Mouse (Mus musculus) heart, embryonic 14.5 days (tissue): ENCODE measurements around the gene Gm43638. TPM values are rescaled to one million over a fixed set of nuclear protein-coding genes. Genes with fewer than 3 reads are reported as not detected.
"Not testable (repeated sequence)": the region's sequence is repeated elsewhere in the genome, so short reads cannot be mapped to it uniquely, and the experiment has no call there.

Experiments
- ATAC-seq: fragments of 200-750 bp; cut with Nextera tagmentation; 2 replicates; pipeline ENCODE4 v1.8.0; 2017; ENCODE audit warnings: low read depth, moderate TSS enrichment; ENCODE audit not compliant: insufficient number of reproducible peaks, insufficient read depth, low FRiP score
- H3K27ac ChIP-seq, 2 experiments: fragments of 200-500 bp in 1 of 2; fragments of 300-500 bp in 1 of 2; sonication (generic) in 1 of 2; replicated peaks in 1 of 2; 2 replicates each; pipeline ENCODE4 v1.5.1; 2012 to 2014; ENCODE audit warnings: low read depth in 2 of 2, low read length in 2 of 2, control low read depth in 1 of 2, mild to moderate bottlenecking in 1 of 2, mixed read lengths in 1 of 2; ENCODE audit not compliant: control insufficient read depth in 1 of 2, insufficient read depth in 1 of 2
- H3K27me3 ChIP-seq: fragments of 300-500 bp; sonication (generic); 2 replicates; pipeline ENCODE4 v1.6.1; 2014; ENCODE audit warnings: mild to moderate bottlenecking, low read length, control low read depth; ENCODE audit not compliant: control insufficient read depth, insufficient read depth
- H3K36me3 ChIP-seq: fragments of 300-500 bp; sonication (generic); 2 replicates; pipeline ENCODE4 v1.6.1; 2014; ENCODE audit warnings: mild to moderate bottlenecking, control low read depth, low read length, mixed read lengths; ENCODE audit not compliant: control insufficient read depth, insufficient read depth
- H3K4me1 ChIP-seq, 2 experiments: fragments of 200-500 bp in 1 of 2; fragments of 300-500 bp in 1 of 2; sonication (generic) in 1 of 2; 2 replicates each; pipeline ENCODE4 v1.6.1; 2012 to 2014; ENCODE audit warnings: low read length in 2 of 2, control low read depth in 1 of 2, mixed read lengths in 1 of 2; ENCODE audit not compliant: control insufficient read depth in 2 of 2, insufficient read depth in 2 of 2
- H3K4me2 ChIP-seq: fragments of 300-500 bp; sonication (generic); 2 replicates; pipeline ENCODE4 v1.6.1; 2014; ENCODE audit warnings: mild to moderate bottlenecking, low read length
- H3K4me3 ChIP-seq, 2 experiments: fragments of 200-500 bp in 1 of 2; fragments of 300-500 bp in 1 of 2; sonication (generic) in 1 of 2; 2 replicates each; pipeline ENCODE4 v1.5.1; 2012 to 2014; ENCODE audit warnings: low read length in 2 of 2, mild to moderate bottlenecking in 2 of 2, control low read depth in 1 of 2, low read depth in 1 of 2, moderate library complexity in 1 of 2; ENCODE audit not compliant: control insufficient read depth in 1 of 2, insufficient read depth in 1 of 2
- H3K9ac ChIP-seq: fragments of 300-500 bp; sonication (generic); 2 replicates; pipeline ENCODE4 v1.6.1; 2014; ENCODE audit warnings: mild to moderate bottlenecking, low read length
- H3K9me3 ChIP-seq: fragments of 300-500 bp; sonication (generic); 2 replicates; pipeline ENCODE4 v1.6.1; 2016; ENCODE audit warnings: low read length, control low read depth; ENCODE audit not compliant: control insufficient read depth
- WGBS: fragments of 180-500 bp; shearing (Covaris S2); extraction: QIAGEN DNeasy Blood & Tissue Kit; methylation state at CpG from one replicate; pipeline ENCODE4 v1.1.7; 2014; 5-methylcytosine and 5-hydroxymethylcytosine counted together
- polyA plus RNA-seq: library from polyadenylated mRNA; unstranded; fragments of >200 nt; fragmentation: Nextera tagmentation; extraction: Ambion mirVana; gene quantifications from 2 replicates; pipeline ENCODE4 v1.2.1, GENCODE M21; 2014

Gene Gm43638
- polyA plus RNA-seq = not detected in 2 replicates

DNA sequence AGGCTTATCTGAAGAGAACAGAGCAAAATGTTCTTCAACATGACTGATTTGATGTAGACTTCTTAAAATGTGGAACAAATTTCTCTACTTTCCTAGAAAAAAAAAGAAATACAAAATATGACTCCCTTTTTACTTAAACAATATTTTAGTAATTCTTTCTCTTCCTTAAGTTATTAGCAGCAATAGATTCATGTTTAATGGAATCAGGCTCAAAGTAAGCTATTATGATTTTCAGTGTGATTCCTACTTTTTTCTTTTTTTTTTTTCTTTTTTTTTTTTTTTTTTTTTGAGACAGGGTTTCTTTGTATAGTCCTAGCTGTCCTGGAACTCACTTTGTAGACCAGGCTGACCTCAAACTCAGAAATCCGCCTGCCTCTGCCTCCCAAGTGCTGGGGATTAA is at the start of gene Gm43638:
Gene Gm43638, minus strand, starts transcription at position 101 of the 400 bp plus-strand sequence.
- H3K9ac ChIP-seq, ATAC-seq, H3K4me2 ChIP-seq, H3K4me1 ChIP-seq, H3K4me3 ChIP-seq, H3K27ac ChIP-seq, H3K36me3 ChIP-seq, H3K27me3 ChIP-seq, H3K9me3 ChIP-seq: not testable (repeated sequence)
- WGBS = 79% methylated on average over 1 of the region's 1 CpGs

DNA sequence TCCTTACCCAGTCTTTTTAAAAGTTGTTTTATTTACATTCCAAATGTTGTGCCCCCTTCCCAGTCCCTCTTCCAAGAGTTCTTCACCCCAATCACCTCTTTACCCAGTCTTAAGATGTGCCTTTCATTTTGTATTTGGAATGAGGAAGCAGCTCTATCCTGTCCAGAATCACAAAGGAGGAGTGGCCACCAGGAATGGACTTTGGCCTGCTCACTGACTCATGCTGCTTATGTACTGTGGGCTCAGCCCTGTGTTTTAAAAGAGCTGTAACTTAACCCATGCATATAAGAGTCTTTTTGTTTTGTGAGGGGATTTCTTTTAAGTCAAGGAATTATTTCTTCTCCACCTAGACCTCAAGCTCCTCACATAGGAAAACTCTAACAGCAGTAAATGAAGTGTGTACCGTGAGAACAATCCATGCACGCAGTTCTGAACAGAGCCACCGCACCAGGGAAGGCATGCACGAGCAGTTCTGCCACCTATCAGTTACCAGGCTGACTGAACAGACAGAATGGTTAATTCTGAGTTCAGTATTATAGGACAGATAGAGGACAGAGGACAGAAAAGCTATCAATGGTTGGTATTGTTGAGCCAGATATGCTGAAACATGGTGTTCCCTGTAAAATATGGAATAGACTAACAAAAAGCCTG is 49.5 kb upstream of the Gm43638 start:
- Histone ChIP-seq H3K9me3 (no peaks in the 10 kb centered on the region), H3K36me3 (no peaks in the 10 kb centered on the region), H3K4me2 (no peak overlapping the region), H3K27me3 (no peaks in the 10 kb centered on the region), H3K4me3 (no peak overlapping the region), H3K27ac (no peak overlapping the region), H3K9ac (no peak overlapping the region), H3K4me1 (no peaks in the 10 kb centered on the region)
- 77% methylated on average over 4 of the region's 4 CpGs for WGBS
- no peak for ATAC-seq

DNA sequence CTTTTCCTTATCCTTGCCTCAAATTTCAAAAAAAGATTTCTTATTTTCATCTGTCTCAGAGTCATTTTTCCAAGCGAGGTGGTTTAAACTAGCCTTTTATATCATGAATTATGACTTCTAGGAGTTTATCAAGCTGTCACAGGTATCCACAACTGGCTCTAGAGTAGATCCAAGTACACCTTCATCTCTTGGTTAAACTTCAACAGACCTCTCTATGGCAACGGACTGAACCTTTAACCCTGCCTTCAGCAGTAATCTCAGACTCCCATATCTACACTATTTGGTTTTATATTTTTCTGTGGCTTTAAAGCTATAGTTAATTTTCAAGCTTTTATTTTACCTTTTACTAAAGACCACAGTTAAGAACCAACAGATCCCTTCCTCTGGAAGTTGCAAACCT is 45.7 kb upstream of the Gm43638 start:
- no peak overlapping the region for H3K27ac ChIP-seq
- no peaks in the 10 kb centered on the region for H3K27me3 ChIP-seq
- no peak for ATAC-seq
- H3K4me2 ChIP-seq = no peak overlapping the region
- no peaks in the 10 kb centered on the region for H3K9me3 ChIP-seq
- no peaks in the 10 kb centered on the region for H3K4me1 ChIP-seq
- H3K36me3 ChIP-seq = no peaks in the 10 kb centered on the region
- no peak overlapping the region for H3K9ac ChIP-seq
- no peak overlapping the region for H3K4me3 ChIP-seq
- WGBS = 56% methylated on average over 2 of the region's 2 CpGs

DNA sequence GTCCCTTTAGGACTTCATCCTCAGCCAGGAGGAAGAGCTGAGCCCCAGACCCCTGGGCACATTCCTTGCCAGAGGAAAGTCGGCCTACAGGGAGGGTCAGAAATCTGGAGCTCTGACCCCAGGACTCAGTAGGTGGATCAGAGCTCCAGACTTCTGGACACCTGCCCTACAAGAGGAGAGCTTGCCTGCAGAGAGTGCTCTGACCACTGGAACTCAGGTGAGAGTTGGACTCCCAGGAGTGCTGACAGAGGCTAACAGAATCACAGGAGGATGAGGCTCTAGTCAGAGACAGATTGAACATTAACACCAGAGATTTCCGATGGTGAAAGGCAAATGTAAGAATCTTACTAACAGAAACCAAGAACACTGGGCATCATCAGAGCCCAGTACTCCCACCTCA is 37.0 kb upstream of the Gm43638 start:
- H3K4me1 ChIP-seq, H3K4me2 ChIP-seq, H3K27ac ChIP-seq, ATAC-seq, H3K9ac ChIP-seq, H3K27me3 ChIP-seq, H3K36me3 ChIP-seq, H3K9me3 ChIP-seq, H3K4me3 ChIP-seq: not testable (repeated sequence)
- 81% methylated on average over 2 of the region's 2 CpGs for WGBS

DNA sequence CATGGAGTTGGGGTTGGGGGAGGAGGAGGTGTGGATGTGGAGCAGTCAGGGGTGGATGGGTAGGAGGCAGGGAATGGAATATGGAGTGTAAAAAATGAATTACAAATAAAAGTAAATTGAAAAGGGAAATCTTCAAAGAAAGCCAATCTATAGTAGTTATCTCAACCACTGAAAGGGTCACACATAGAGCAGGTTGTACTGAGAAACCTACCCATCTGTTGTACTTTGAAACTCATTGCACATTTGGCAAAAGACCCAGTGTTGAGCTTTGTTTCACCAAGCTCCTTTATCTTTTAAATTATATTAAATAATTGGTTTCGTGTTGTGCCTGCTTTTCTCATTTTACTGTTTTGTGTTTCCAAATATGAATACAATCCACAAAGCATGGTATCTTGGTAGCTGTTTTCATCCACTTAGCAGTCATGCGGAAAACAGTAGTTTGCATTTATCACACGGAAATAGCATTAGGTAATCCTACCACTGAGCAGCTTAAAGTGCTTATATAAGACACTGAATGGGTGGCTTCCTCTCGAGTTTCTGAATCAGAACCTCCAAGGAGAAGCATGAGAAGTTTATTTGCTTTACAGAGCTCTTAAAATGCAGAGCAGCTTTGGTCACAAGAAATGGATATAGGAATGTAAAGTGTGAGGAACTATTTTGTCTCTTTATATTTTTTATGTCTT is 19.3 kb upstream of the Gm43638 start:
- no peak overlapping the region for H3K4me3 ChIP-seq
- no peak overlapping the region for H3K4me2 ChIP-seq
- WGBS = 55% methylated on average over 4 of the region's 4 CpGs
- H3K36me3 ChIP-seq = no peaks in the 10 kb centered on the region
- H3K9me3 ChIP-seq = no peaks in the 10 kb centered on the region
- H3K4me1 ChIP-seq = no peaks in the 10 kb centered on the region
- no peak overlapping the region for H3K9ac ChIP-seq
- no peak for ATAC-seq
- H3K27me3 ChIP-seq = no peaks in the 10 kb centered on the region
- no peak overlapping the region for H3K27ac ChIP-seq

DNA sequence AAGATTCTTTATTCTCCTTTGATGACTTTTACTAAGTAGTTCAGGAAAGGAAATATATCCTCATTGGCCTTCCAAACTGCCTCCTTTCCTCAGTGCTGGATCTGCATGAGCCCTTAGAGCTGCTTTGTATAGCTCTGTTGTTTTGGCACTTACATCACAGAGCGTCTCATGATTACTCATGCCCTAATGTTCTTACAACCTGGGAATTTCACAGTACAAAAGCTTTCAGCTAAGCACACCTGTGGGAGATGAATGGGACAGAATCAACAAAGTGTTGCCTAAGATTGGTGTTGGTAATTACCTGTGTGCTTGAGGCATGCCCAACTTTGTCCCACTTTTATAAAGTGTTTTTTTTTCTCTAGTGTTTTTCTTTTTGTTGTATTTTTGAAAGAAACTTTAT is 16.1 kb upstream of the Gm43638 start:
- H3K27me3 ChIP-seq = no peaks in the 10 kb centered on the region

DNA sequence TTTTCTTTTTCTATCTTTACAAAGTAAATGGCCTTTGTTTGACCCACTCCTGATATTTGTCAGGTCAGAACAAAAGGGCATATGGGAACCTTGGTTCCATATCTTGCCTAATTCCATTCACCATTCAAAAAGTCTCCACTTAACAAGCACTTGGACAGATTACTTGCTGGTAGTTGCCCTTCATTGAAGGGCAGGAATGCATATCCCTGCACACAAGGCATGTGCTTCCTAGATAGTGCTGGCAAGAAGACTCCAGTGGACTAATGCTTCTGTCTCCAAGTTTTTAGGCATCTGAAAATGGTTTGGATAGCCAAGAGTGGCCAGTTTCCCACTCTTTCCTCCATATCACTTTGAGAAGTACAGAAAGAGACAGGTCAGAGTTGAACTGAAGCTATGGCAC is 12.7 kb upstream of the Gm43638 start:
- Histone ChIP-seq H3K4me3 (no peak overlapping the region), H3K27ac (no peak overlapping the region), H3K4me1 (no peaks in the 10 kb centered on the region), H3K27me3 (no peaks in the 10 kb centered on the region), H3K4me2 (no peak overlapping the region), H3K9ac (no peak overlapping the region), H3K36me3 (no peaks in the 10 kb centered on the region), H3K9me3 (no peaks in the 10 kb centered on the region)
- no peak for ATAC-seq

More for the DNA sequence above, 16.1 kb upstream of the Gm43638 start:
- H3K4me2 ChIP-seq = no peak overlapping the region
- no peak overlapping the region for H3K9ac ChIP-seq
- no peak for ATAC-seq
- 83% methylated on average over 1 of the region's 1 CpGs for WGBS
- no peaks in the 10 kb centered on the region for H3K4me1 ChIP-seq
- no peaks in the 10 kb centered on the region for H3K9me3 ChIP-seq
- no peaks in the 10 kb centered on the region for H3K36me3 ChIP-seq
- no peak overlapping the region for H3K27ac ChIP-seq
- H3K4me3 ChIP-seq = no peak overlapping the region

DNA sequence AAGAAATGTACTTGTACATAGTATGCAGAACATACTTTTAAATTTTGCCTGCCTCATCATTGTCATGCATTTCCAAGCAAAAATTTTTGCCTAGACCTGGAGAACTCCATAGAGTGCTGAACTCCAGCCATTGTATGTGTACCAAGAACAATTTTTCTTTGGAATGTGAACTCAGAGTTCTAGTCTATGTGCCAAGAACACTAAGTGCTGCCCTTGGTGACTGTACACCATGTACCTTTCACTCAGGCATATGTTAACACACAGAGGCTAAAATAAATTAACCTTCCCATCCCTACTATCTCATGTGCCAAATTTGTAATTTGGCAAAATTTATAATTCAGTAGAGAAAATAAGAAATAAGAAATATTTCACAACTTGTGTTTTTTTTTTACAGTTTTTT is 12.3 kb upstream of the Gm43638 start:
- no peak overlapping the region for H3K9ac ChIP-seq
- no peak for ATAC-seq
- H3K4me1 ChIP-seq = no peaks in the 10 kb centered on the region
- no peaks in the 10 kb centered on the region for H3K27me3 ChIP-seq
- no peaks in the 10 kb centered on the region for H3K36me3 ChIP-seq
- H3K27ac ChIP-seq = no peak overlapping the region
- no peak overlapping the region for H3K4me3 ChIP-seq
- no peak overlapping the region for H3K4me2 ChIP-seq
- no peaks in the 10 kb centered on the region for H3K9me3 ChIP-seq
